Mouse (Mus musculus): ENCODE measurements around the gene Skp2. TPM values are rescaled to one million over a fixed set of nuclear protein-coding genes. Genes with fewer than 3 reads are reported as not detected.

The Skp2 gene
- total RNA-seq, 1 experiment, result 42.7 TPM

- DNase-seq (ENCODE audit: low read depth, low spot score), result peak; percentile 98
Measured at GRCm38 (mm10) chr15:9140252-9140680, 15.0 kb downstream of the Skp2 start, which contains the start of gene Lmbrd2. Lmbrd2 (plus strand) TSS chr15:9140550.

GRCm38 (mm10) chr15:9139447-9139846 lies 15.8 kb downstream of the Skp2 start:
- no peak for TF ChIP-seq CHD2 (IDR thresholded peaks at IDR 0.05; ENCODE audit: low read depth, low read length)
- no peak for TF ChIP-seq ZNF384 (IDR thresholded peaks at IDR 0.05; ENCODE audit: low read depth, low read length)
- no peak for TF ChIP-seq ZC3H11A (IDR thresholded peaks at IDR 0.05; ENCODE audit: borderline replicate concordance, low read depth, low read length)
- TF ChIP-seq HCFC1 (IDR thresholded peaks at IDR 0.05; ENCODE audit: borderline replicate concordance, insufficient read depth, low read length), result no peak
- no peak for TF ChIP-seq MAFK (IDR thresholded peaks at IDR 0.05; ENCODE audit: insufficient read depth, low read depth, low read length)
- Histone ChIP-seq H3K4me1 (ENCODE audit: control insufficient read depth in 2 of 2, insufficient read depth in 2 of 2, low read length in 2 of 2, poor library complexity in 1 of 2) (peaks cover 0 to 7% of the 10 kb centered on the region in 2 experiments; a peak in 3 of 4 replicates), H3K36me3 (ENCODE audit: control insufficient read depth, insufficient read depth, low read length, poor library complexity, severe bottlenecking) (peaks cover 11% of the 10 kb centered on the region; the same call in 1 of the 2 replicates), H3K9ac (ENCODE audit: insufficient read depth, low read depth, low read length, poor library complexity, severe bottlenecking) (peak overlapping the region; percentile 79), H3K4me3 (ENCODE audit: insufficient read depth in 1 of 2, low read depth in 1 of 2, low read length in 2 of 2, poor library complexity in 1 of 2, severe bottlenecking in 1 of 2) (peak overlapping the region; percentile 92 to 95), H3K27ac (ENCODE audit: insufficient read depth, low read depth, low read length, poor library complexity, severe bottlenecking) (no peak overlapping the region), H3K9me3 (ENCODE audit: control insufficient read depth, insufficient read depth, low read depth, low read length) (no peaks in the 10 kb centered on the region)
- DNase-seq (ENCODE audit: low read depth, low spot score), result no peak
- in situ Hi-C loops (cut with MboI; ENCODE audit: low sequenced_read_pairs in 2 of 2, unreplicated experiment in 2 of 2), result no loop called here

More at GRCm38 (mm10) chr15:9140252-9140680, 15.0 kb downstream of the Skp2 start, which contains the start of gene Lmbrd2:
- H3K4me3 ChIP-seq (ENCODE audit: insufficient read depth in 1 of 2, low read depth in 1 of 2, low read length in 2 of 2, poor library complexity in 1 of 2, severe bottlenecking in 1 of 2), result peak within 1 kb of the TSS; percentile 92 to 95
- in situ Hi-C loops (cut with MboI; ENCODE audit: low sequenced_read_pairs in 2 of 2, unreplicated experiment in 2 of 2), result no loop called here
- H3K36me3 ChIP-seq (ENCODE audit: control insufficient read depth, insufficient read depth, low read length, poor library complexity, severe bottlenecking), result peaks cover 11% of the 10 kb centered on the region; the same call in 1 of the 2 replicates
- peak; percentile 94 for TF ChIP-seq HCFC1 (IDR thresholded peaks at IDR 0.05; ENCODE audit: borderline replicate concordance, insufficient read depth, low read length)
- TF ChIP-seq MAFK (IDR thresholded peaks at IDR 0.05; ENCODE audit: insufficient read depth, low read depth, low read length), result no peak
- TF ChIP-seq CHD2 (IDR thresholded peaks at IDR 0.05; ENCODE audit: low read depth, low read length), result no peak
- H3K4me1 ChIP-seq (ENCODE audit: control insufficient read depth in 2 of 2, insufficient read depth in 2 of 2, low read length in 2 of 2, poor library complexity in 1 of 2), result peaks cover 0 to 7% of the 10 kb centered on the region in 2 experiments; a peak in 3 of 4 replicates
- H3K27ac ChIP-seq (ENCODE audit: insufficient read depth, low read depth, low read length, poor library complexity, severe bottlenecking), result peak within 1 kb of the TSS; percentile 74
- H3K9me3 ChIP-seq (ENCODE audit: control insufficient read depth, insufficient read depth, low read depth, low read length), result no peaks in the 10 kb centered on the region
- H3K9ac ChIP-seq (ENCODE audit: insufficient read depth, low read depth, low read length, poor library complexity, severe bottlenecking), result peak within 1 kb of the TSS; percentile 95

GRCm38 (mm10) chr15:9134891-9135507 lies 20.2 kb downstream of the Skp2 start:
- Histone ChIP-seq H3K4me1 (ENCODE audit: control insufficient read depth in 2 of 2, insufficient read depth in 2 of 2, low read length in 2 of 2, poor library complexity in 1 of 2) (peaks cover 0 to 9% of the 10 kb centered on the region in 2 experiments; a peak in 3 of 4 replicates), H3K4me3 (ENCODE audit: insufficient read depth in 1 of 2, low read depth in 1 of 2, low read length in 2 of 2, poor library complexity in 1 of 2, severe bottlenecking in 1 of 2) (no peak overlapping the region), H3K27ac (ENCODE audit: insufficient read depth, low read depth, low read length, poor library complexity, severe bottlenecking) (peak overlapping the region; percentile 28), H3K9ac (ENCODE audit: insufficient read depth, low read depth, low read length, poor library complexity, severe bottlenecking) (no peak overlapping the region), H3K9me3 (ENCODE audit: control insufficient read depth, insufficient read depth, low read depth, low read length) (no peaks in the 10 kb centered on the region), H3K36me3 (ENCODE audit: control insufficient read depth, insufficient read depth, low read length, poor library complexity, severe bottlenecking) (peaks cover 18% of the 10 kb centered on the region)
- DNase-seq (ENCODE audit: low read depth, low spot score), result peak; percentile 56
- no peak for TF ChIP-seq ZC3H11A (IDR thresholded peaks at IDR 0.05; ENCODE audit: borderline replicate concordance, low read depth, low read length)
- TF ChIP-seq CHD2 (IDR thresholded peaks at IDR 0.05; ENCODE audit: low read depth, low read length), result no peak
- TF ChIP-seq MAFK (IDR thresholded peaks at IDR 0.05; ENCODE audit: insufficient read depth, low read depth, low read length), result no peak
- TF ChIP-seq HCFC1 (IDR thresholded peaks at IDR 0.05; ENCODE audit: borderline replicate concordance, insufficient read depth, low read length), result no peak
- TF ChIP-seq ZNF384 (IDR thresholded peaks at IDR 0.05; ENCODE audit: low read depth, low read length), result no peak
- in situ Hi-C loops (cut with MboI; ENCODE audit: low sequenced_read_pairs in 2 of 2, unreplicated experiment in 2 of 2), result no loop called here

GRCm38 (mm10) chr15:9132693-9133443 lies 22.4 kb downstream of the Skp2 start:
- Histone ChIP-seq H3K9ac (ENCODE audit: insufficient read depth, low read depth, low read length, poor library complexity, severe bottlenecking) (no peak overlapping the region), H3K36me3 (ENCODE audit: control insufficient read depth, insufficient read depth, low read length, poor library complexity, severe bottlenecking) (peaks cover 27% of the 10 kb centered on the region), H3K4me3 (ENCODE audit: insufficient read depth in 1 of 2, low read depth in 1 of 2, low read length in 2 of 2, poor library complexity in 1 of 2, severe bottlenecking in 1 of 2) (no peak overlapping the region), H3K9me3 (ENCODE audit: control insufficient read depth, insufficient read depth, low read depth, low read length) (no peaks in the 10 kb centered on the region), H3K27ac (ENCODE audit: insufficient read depth, low read depth, low read length, poor library complexity, severe bottlenecking) (no peak overlapping the region), H3K4me1 (ENCODE audit: control insufficient read depth in 2 of 2, insufficient read depth in 2 of 2, low read length in 2 of 2, poor library complexity in 1 of 2) (peaks cover 0 to 6% of the 10 kb centered on the region in 2 experiments; a peak in 3 of 4 replicates)
- DNase-seq (ENCODE audit: low read depth, low spot score), result no peak
- in situ Hi-C loops (cut with MboI; ENCODE audit: low sequenced_read_pairs in 2 of 2, unreplicated experiment in 2 of 2), result no loop called here
- TF ChIP-seq ZNF384 (IDR thresholded peaks at IDR 0.05; ENCODE audit: low read depth, low read length) (no peak), CHD2 (IDR thresholded peaks at IDR 0.05; ENCODE audit: low read depth, low read length) (no peak), MAFK (IDR thresholded peaks at IDR 0.05; ENCODE audit: insufficient read depth, low read depth, low read length) (no peak)
